Mouse (Mus musculus) neural tube, embryonic 13.5 days (tissue): ENCODE results near the gene Foxk2. TPM values are rescaled to one million over a fixed set of nuclear protein-coding genes. Genes with fewer than 3 reads are reported as not detected.

ENCODE experiments used
- ATAC-seq: fragments of 200-750 bp; cut with Nextera tagmentation; 2 replicates; pipeline ENCODE4 v1.8.0; 2017; ENCODE audit warnings: low read depth, mild to moderate bottlenecking, moderate TSS enrichment, moderate library complexity
- H3K27ac ChIP-seq: fragments of 300-500 bp; sonication (generic); replicated peaks from 2 replicates; pipeline ENCODE4 v1.5.1; 2015; ENCODE audit warnings: moderate library complexity, mild to moderate bottlenecking, inconsistent platforms
- H3K27me3 ChIP-seq: fragments of 300-500 bp; sonication (generic); 2 replicates; pipeline ENCODE4 v1.6.1; 2015; ENCODE audit warnings: mild to moderate bottlenecking, inconsistent platforms
- H3K36me3 ChIP-seq: fragments of 300-500 bp; sonication (generic); 2 replicates; pipeline ENCODE4 v1.6.1; 2015; ENCODE audit warnings: mild to moderate bottlenecking, inconsistent platforms
- H3K4me1 ChIP-seq: fragments of 300-500 bp; sonication (generic); replicated peaks from 2 replicates; pipeline ENCODE4 v1.6.1; 2015; ENCODE audit warnings: inconsistent platforms
- H3K4me2 ChIP-seq: fragments of 300-500 bp; sonication (generic); 2 replicates; pipeline ENCODE4 v1.6.1; 2015; ENCODE audit warnings: inconsistent platforms, mild to moderate bottlenecking, moderate library complexity
- H3K4me3 ChIP-seq: fragments of 300-500 bp; sonication (generic); 2 replicates; pipeline ENCODE4 v1.5.1; 2015; ENCODE audit warnings: mild to moderate bottlenecking, inconsistent platforms
- H3K9ac ChIP-seq: fragments of 300-500 bp; sonication (generic); 2 replicates; pipeline ENCODE4 v1.6.1; 2015; ENCODE audit warnings: moderate library complexity, mild to moderate bottlenecking, inconsistent platforms
- H3K9me3 ChIP-seq: fragments of 300-500 bp; sonication (generic); 2 replicates; pipeline ENCODE4 v1.6.1; 2016; ENCODE audit warnings: inconsistent platforms
- WGBS: fragments of 180-500 bp; shearing (Covaris S2); methylation state at CpG from one replicate; pipeline ENCODE4 v1.1.7; 2015; 5-methylcytosine and 5-hydroxymethylcytosine counted together
- polyA plus RNA-seq: library from polyadenylated mRNA; unstranded; fragments of >200 nt; fragmentation: Nextera tagmentation; extraction: Ambion mirVana; gene quantifications from 2 replicates; pipeline ENCODE4 v1.2.1, GENCODE M21; 2015

The Foxk2 gene
- 10.5 and 10.9 TPM in 2 replicates for polyA plus RNA-seq

GRCm38 (mm10) chr11:121259160-121260100 is at the start of gene Foxk2:
Gene Foxk2, plus strand, starts transcription at chr11:121259990.
- ATAC-seq: peak; percentile 97
- H3K4me2 ChIP-seq: peak within 1 kb of the TSS; percentile 98
- peak within 1 kb of the TSS; percentile 94 for H3K27ac ChIP-seq
- 0% methylated on average over 70 of the region's 91 CpGs for WGBS
- peak within 1 kb of the TSS; percentile 98 for H3K9ac ChIP-seq
- peaks cover 56% of the 10 kb centered on the region for H3K36me3 ChIP-seq
- no peaks in the 10 kb centered on the region for H3K27me3 ChIP-seq
- peak within 1 kb of the TSS; percentile 99 for H3K4me3 ChIP-seq
- H3K9me3 ChIP-seq: no peaks in the 10 kb centered on the region
- H3K4me1 ChIP-seq: peaks cover 41% of the 10 kb centered on the region

- no peak overlapping the region for H3K4me2 ChIP-seq
- H3K27ac ChIP-seq: no peak overlapping the region
- no peaks in the 10 kb centered on the region for H3K4me1 ChIP-seq
- no peak overlapping the region for H3K4me3 ChIP-seq
- H3K9ac ChIP-seq: no peak overlapping the region
- ATAC-seq: no peak
- H3K27me3 ChIP-seq: no peaks in the 10 kb centered on the region
- H3K9me3 ChIP-seq: no peaks in the 10 kb centered on the region
- H3K36me3 ChIP-seq: peaks cover 57% of the 10 kb centered on the region
- WGBS: 95% methylated on average over 3 of the region's 3 CpGs
Measured at GRCm38 (mm10) chr11:121216831-121217230, 43.0 kb upstream of the Foxk2 start.

GRCm38 (mm10) chr11:121219776-121220175 is 40.0 kb upstream of the Foxk2 start:
- ATAC-seq: no peak

GRCm38 (mm10) chr11:121220771-121221170 is 39.0 kb upstream of the Foxk2 start:
- Histone ChIP-seq H3K27me3 (no peaks in the 10 kb centered on the region), H3K4me3 (no peak overlapping the region), H3K9me3 (no peaks in the 10 kb centered on the region), H3K27ac (no peak overlapping the region), H3K9ac (no peak overlapping the region), H3K4me1 (no peaks in the 10 kb centered on the region), H3K36me3 (peaks cover 89% of the 10 kb centered on the region), H3K4me2 (no peak overlapping the region)
- ATAC-seq: no peak
- WGBS: 91% methylated on average over 5 of the region's 5 CpGs

More at GRCm38 (mm10) chr11:121219776-121220175, 40.0 kb upstream of the Foxk2 start:
- Histone ChIP-seq H3K27me3 (no peaks in the 10 kb centered on the region), H3K9ac (no peak overlapping the region), H3K4me1 (no peaks in the 10 kb centered on the region), H3K9me3 (no peaks in the 10 kb centered on the region), H3K36me3 (peaks cover 84% of the 10 kb centered on the region), H3K27ac (no peak overlapping the region), H3K4me3 (no peak overlapping the region), H3K4me2 (no peak overlapping the region)
- 94% methylated on average over 11 of the region's 11 CpGs for WGBS

- Histone ChIP-seq H3K27ac (no peak overlapping the region), H3K36me3 (peaks cover 94% of the 10 kb centered on the region), H3K4me3 (no peak overlapping the region), H3K27me3 (no peaks in the 10 kb centered on the region), H3K4me2 (no peak overlapping the region), H3K9ac (no peak overlapping the region), H3K9me3 (no peaks in the 10 kb centered on the region), H3K4me1 (no peaks in the 10 kb centered on the region)
- 91% methylated on average over 6 of the region's 6 CpGs for WGBS
- ATAC-seq: no peak
Measured at GRCm38 (mm10) chr11:121221321-121222010, 38.3 kb upstream of the Foxk2 start.

- Histone ChIP-seq H3K36me3 (peaks cover 39% of the 10 kb centered on the region), H3K9me3 (no peaks in the 10 kb centered on the region), H3K4me1 (peaks cover 29% of the 10 kb centered on the region), H3K4me2 (peak overlapping the region; percentile 92), H3K4me3 (peak overlapping the region; percentile 82), H3K9ac (peak overlapping the region; percentile 81), H3K27ac (peak overlapping the region; percentile 79), H3K27me3 (no peaks in the 10 kb centered on the region)
- ATAC-seq: peak; percentile 27; the same call in 1 of the 2 replicates
- WGBS: 28% methylated on average over 21 of the region's 21 CpGs
Measured at GRCm38 (mm10) chr11:121228129-121229017, 31.4 kb upstream of the Foxk2 start.

GRCm38 (mm10) chr11:121229018-121229439 is 30.8 kb upstream of the Foxk2 start, which contains the start of gene Cybc1:
Gene Cybc1, minus strand, starts transcription at chr11:121229322.
- Histone ChIP-seq H3K4me2 (peak within 1 kb of the TSS; percentile 92), H3K27ac (peak within 1 kb of the TSS; percentile 79), H3K36me3 (peaks cover 33% of the 10 kb centered on the region), H3K4me1 (peaks cover 29% of the 10 kb centered on the region), H3K9ac (peak within 1 kb of the TSS; percentile 81), H3K4me3 (peak within 1 kb of the TSS; percentile 82), H3K9me3 (no peaks in the 10 kb centered on the region), H3K27me3 (no peaks in the 10 kb centered on the region)
- under 1% methylated on average over 23 of the region's 23 CpGs for WGBS
- peak; percentile 92 for ATAC-seq

- 89% methylated on average over 4 of the region's 4 CpGs for WGBS
Measured at GRCm38 (mm10) chr11:121231191-121231590, 28.6 kb upstream of the Foxk2 start.

GRCm38 (mm10) chr11:121231628-121232291 is 28.0 kb upstream of the Foxk2 start:
- Histone ChIP-seq H3K4me2 (no peak overlapping the region), H3K36me3 (peaks cover 5% of the 10 kb centered on the region), H3K9ac (no peak overlapping the region), H3K4me1 (peaks cover 37% of the 10 kb centered on the region), H3K27me3 (no peaks in the 10 kb centered on the region), H3K4me3 (no peak overlapping the region), H3K9me3 (no peaks in the 10 kb centered on the region), H3K27ac (no peak overlapping the region)
- 59% methylated on average over 4 of the region's 4 CpGs for WGBS
- no peak for ATAC-seq

More at GRCm38 (mm10) chr11:121231191-121231590, 28.6 kb upstream of the Foxk2 start:
- Histone ChIP-seq H3K4me2 (no peak overlapping the region), H3K36me3 (peaks cover 11% of the 10 kb centered on the region), H3K27me3 (no peaks in the 10 kb centered on the region), H3K4me1 (peaks cover 34% of the 10 kb centered on the region), H3K4me3 (no peak overlapping the region), H3K9me3 (no peaks in the 10 kb centered on the region), H3K27ac (no peak overlapping the region), H3K9ac (no peak overlapping the region)
- ATAC-seq: no peak

- no peak overlapping the region for H3K9ac ChIP-seq
- 30% methylated on average over 4 of the region's 4 CpGs for WGBS
- H3K4me3 ChIP-seq: no peak overlapping the region
- H3K4me1 ChIP-seq: peaks cover 27% of the 10 kb centered on the region
- no peak for ATAC-seq
- no peak overlapping the region for H3K4me2 ChIP-seq
- no peaks in the 10 kb centered on the region for H3K27me3 ChIP-seq
- no peaks in the 10 kb centered on the region for H3K9me3 ChIP-seq
- H3K36me3 ChIP-seq: no peaks in the 10 kb centered on the region
- H3K27ac ChIP-seq: no peak overlapping the region
Measured at GRCm38 (mm10) chr11:121232706-121233105, 27.1 kb upstream of the Foxk2 start.
